Mouse (Mus musculus) lung, postnatal 0 days (tissue): ENCODE results near the gene Dcxr. TPM values are rescaled to one million over a fixed set of nuclear protein-coding genes. Genes with fewer than 3 reads are reported as not detected.

Experiments used
- ATAC-seq: fragments of 200-750 bp; cut with Nextera tagmentation; 2 replicates; pipeline ENCODE4 v1.8.0; 2017; ENCODE audit warnings: moderate library complexity
- DNase-seq: peaks from one replicate; pipeline ENCODE4 v3.0.0-alpha.2; 2016; ENCODE audit warnings: low spot score
- H3K27ac ChIP-seq: fragments of 300-500 bp; sonication (generic); 2 replicates; pipeline ENCODE4 v1.5.1; 2014; ENCODE audit warnings: antibody characterized with exemption, mild to moderate bottlenecking, low read length, mixed read lengths
- H3K27me3 ChIP-seq: fragments of 300-500 bp; sonication (generic); replicated peaks from 2 replicates; pipeline ENCODE4 v1.6.1; 2014; ENCODE audit warnings: low read length, mixed read lengths; ENCODE audit not compliant: insufficient read depth
- H3K36me3 ChIP-seq: fragments of 300-500 bp; sonication (generic); 2 replicates; pipeline ENCODE4 v1.6.1; 2014; ENCODE audit warnings: low read length, mixed read lengths; ENCODE audit not compliant: insufficient read depth
- H3K4me1 ChIP-seq: fragments of 300-500 bp; sonication (generic); 2 replicates; pipeline ENCODE4 v1.6.1; 2014; ENCODE audit warnings: antibody characterized with exemption, low read depth, low read length, mixed read lengths; ENCODE audit not compliant: insufficient read depth
- H3K4me2 ChIP-seq: fragments of 300-500 bp; sonication (generic); replicated peaks from 2 replicates; pipeline ENCODE4 v1.6.1; 2014; ENCODE audit warnings: low read depth, mild to moderate bottlenecking, low read length, moderate library complexity, mixed read lengths
- H3K4me3 ChIP-seq: fragments of 300-500 bp; sonication (generic); 2 replicates; pipeline ENCODE4 v1.5.1; 2014; ENCODE audit warnings: low read depth, low read length
- H3K9ac ChIP-seq: fragments of 300-500 bp; sonication (generic); replicated peaks from 2 replicates; pipeline ENCODE4 v1.6.1; 2014; ENCODE audit warnings: low read depth, mild to moderate bottlenecking
- H3K9me3 ChIP-seq: fragments of 300-500 bp; sonication (generic); 2 replicates; pipeline ENCODE4 v1.6.1; 2016; ENCODE audit warnings: low read length, mixed read lengths
- CTCF ChIP-seq: IDR thresholded peaks from 2 replicates; pipeline ENCODE4 v1.5.1; 2016; ENCODE audit warnings: antibody characterized with exemption, mild to moderate bottlenecking
- EP300 ChIP-seq: IDR thresholded peaks from 2 replicates; pipeline ENCODE4 v1.6.1; 2016; ENCODE audit warnings: antibody characterized with exemption, mild to moderate bottlenecking, control low read depth
- WGBS: fragments of 180-500 bp; shearing (Covaris S2); extraction: QIAGEN DNeasy Blood & Tissue Kit; methylation state at CpG from one replicate; pipeline ENCODE4 v1.1.7; 2014; 5-methylcytosine and 5-hydroxymethylcytosine counted together
- polyA plus RNA-seq: library from polyadenylated mRNA; unstranded; fragments of >200 nt; fragmentation: Nextera tagmentation; extraction: Ambion mirVana; gene quantifications from 2 replicates; pipeline ENCODE4 v1.2.1, GENCODE M21; 2015

Gene Dcxr
- polyA plus RNA-seq, 1 experiment from 2014 or later: 430 TPM

DNA sequence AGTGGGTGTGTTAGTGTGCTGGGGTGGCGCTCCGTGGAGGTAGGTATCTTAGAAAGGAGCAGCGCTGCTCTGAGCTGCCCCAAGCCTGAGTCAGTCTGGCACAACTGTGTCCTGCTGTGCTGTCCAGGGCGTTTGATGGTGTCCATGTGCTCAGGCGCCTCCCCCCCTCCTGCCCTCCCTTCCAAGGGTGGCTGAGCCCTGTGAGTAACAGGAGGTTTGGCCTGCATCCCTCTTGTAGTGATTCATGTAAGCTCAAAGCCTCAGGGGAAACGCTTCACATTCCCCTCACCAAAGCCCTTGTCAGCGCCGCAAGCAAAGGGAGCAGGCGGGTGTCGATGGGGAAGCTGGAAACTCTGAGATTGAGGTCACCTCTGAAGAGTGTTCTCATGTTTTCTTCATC lies 29.3 kb downstream of the Dcxr start:
- Histone ChIP-seq H3K9ac (no peak overlapping the region), H3K27ac (0 out of 2 replicates have a peak overlapping the region, but pooled peaks have one; percentile 40), H3K4me3 (no peak overlapping the region), H3K27me3 (no peaks in the 10 kb centered on the region), H3K9me3 (no peaks in the 10 kb centered on the region), H3K4me2 (no peak overlapping the region), H3K36me3 (peaks cover 4% of the 10 kb centered on the region; the same call in 1 of the 2 replicates), H3K4me1 (no peaks in the 10 kb centered on the region)
- peak; percentile 82 for ATAC-seq
- TF ChIP-seq EP300: no peak
- TF ChIP-seq CTCF: no peak
- DNase-seq: peak; percentile 75
- 59% methylated on average over 10 of the region's 10 CpGs for WGBS

DNA sequence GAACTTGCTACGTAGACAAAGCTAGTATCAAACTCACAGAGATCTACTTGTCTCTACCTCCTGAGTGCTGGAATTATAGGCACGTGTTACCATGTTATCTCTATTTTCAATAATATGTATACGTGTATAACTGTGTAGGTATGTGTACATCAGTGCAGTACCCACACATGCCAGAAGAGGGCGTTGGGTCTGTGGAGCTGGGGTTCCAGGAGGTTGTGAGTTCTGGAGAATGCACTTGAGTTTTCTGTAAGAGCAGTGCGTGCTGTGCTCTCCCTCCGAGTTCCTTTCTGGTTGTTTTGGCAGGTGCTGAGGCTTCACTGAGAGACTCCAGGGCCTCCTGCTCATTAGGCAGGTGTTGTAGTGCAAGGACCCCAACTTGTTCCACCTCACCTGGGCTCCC lies 30.5 kb downstream of the Dcxr start:
- ATAC-seq: no peak
- no peak for DNase-seq

DNA sequence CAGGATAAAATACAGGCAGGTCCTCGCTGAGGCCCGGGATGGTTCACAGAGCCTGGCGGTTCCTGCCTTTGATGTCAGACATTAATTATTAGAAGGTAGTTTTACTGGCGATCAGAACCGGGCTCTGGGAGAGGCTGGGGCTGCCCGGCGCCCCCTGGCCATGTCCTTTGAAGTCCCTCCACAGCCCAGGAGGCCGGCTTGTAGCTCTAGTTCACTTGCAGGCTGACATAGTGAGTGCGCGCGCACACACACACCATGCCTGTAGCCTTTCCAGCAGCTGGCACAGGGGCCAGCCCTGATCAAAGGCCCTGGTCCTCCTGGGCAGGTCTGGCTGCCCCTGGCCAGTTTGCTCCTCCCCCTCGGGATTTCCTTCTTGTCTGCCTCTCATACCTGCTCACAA lies 31.4 kb downstream of the Dcxr start:
- H3K27me3 ChIP-seq: no peaks in the 10 kb centered on the region
- H3K9ac ChIP-seq: no peak overlapping the region
- H3K27ac ChIP-seq: no peak overlapping the region
- H3K4me1 ChIP-seq: 0 out of 2 replicates have a peak, but pooled peaks cover 5% of the 10 kb centered on the region
- DNase-seq (no peak), ATAC-seq (no peak)
- 47% methylated on average over 12 of the region's 12 CpGs for WGBS
- no peak overlapping the region for H3K4me2 ChIP-seq
- no peak for TF ChIP-seq CTCF
- no peak for TF ChIP-seq EP300
- peaks cover 4% of the 10 kb centered on the region; the same call in 1 of the 2 replicates for H3K36me3 ChIP-seq
- H3K9me3 ChIP-seq: no peaks in the 10 kb centered on the region
- no peak overlapping the region for H3K4me3 ChIP-seq

More for the DNA sequence above, 30.5 kb downstream of the Dcxr start:
- no peak overlapping the region for H3K4me2 ChIP-seq
- WGBS: 87% methylated on average over 6 of the region's 6 CpGs
- H3K9ac ChIP-seq: no peak overlapping the region
- H3K27ac ChIP-seq: no peak overlapping the region
- H3K4me1 ChIP-seq: 0 out of 2 replicates have a peak, but pooled peaks cover 5% of the 10 kb centered on the region
- H3K27me3 ChIP-seq: no peaks in the 10 kb centered on the region
- H3K4me3 ChIP-seq: no peak overlapping the region
- no peaks in the 10 kb centered on the region for H3K9me3 ChIP-seq
- TF ChIP-seq EP300 (no peak), CTCF (peak; percentile 55)
- H3K36me3 ChIP-seq: peaks cover under 1% of the 10 kb centered on the region; the same call in 1 of the 2 replicates

DNA sequence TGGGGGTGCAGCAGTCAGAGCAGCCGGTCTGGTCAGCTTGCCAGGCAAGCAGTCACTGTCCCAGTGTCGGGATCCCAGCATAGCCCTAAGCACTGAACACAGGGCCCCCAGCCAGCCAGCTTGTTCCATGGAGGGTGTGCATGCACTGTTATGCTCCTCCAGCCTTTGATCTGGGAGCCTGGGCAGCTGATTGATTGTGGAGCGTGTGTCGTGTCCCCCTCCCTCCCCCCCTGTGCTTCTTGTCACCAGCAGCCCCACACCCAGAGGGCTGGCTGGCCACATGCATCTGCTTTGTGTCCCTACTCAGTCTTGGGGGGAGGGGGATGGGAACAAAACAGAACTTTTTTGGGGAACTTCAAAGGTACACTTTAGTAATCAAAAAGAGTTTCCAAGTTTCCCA lies 31.9 kb downstream of the Dcxr start:
- no peak overlapping the region for H3K9ac ChIP-seq
- peaks cover 4% of the 10 kb centered on the region; the same call in 1 of the 2 replicates for H3K36me3 ChIP-seq
- no peaks in the 10 kb centered on the region for H3K27me3 ChIP-seq
- no peak overlapping the region for H3K4me2 ChIP-seq
- ATAC-seq: peak; percentile 70
- no peak overlapping the region for H3K4me3 ChIP-seq
- DNase-seq: peak; percentile 49
- H3K27ac ChIP-seq: no peak overlapping the region
- WGBS: 35% methylated on average over 4 of the region's 4 CpGs
- TF ChIP-seq EP300: no peak
- TF ChIP-seq CTCF: no peak
- no peaks in the 10 kb centered on the region for H3K9me3 ChIP-seq
- H3K4me1 ChIP-seq: 0 out of 2 replicates have a peak, but pooled peaks cover 5% of the 10 kb centered on the region

DNA sequence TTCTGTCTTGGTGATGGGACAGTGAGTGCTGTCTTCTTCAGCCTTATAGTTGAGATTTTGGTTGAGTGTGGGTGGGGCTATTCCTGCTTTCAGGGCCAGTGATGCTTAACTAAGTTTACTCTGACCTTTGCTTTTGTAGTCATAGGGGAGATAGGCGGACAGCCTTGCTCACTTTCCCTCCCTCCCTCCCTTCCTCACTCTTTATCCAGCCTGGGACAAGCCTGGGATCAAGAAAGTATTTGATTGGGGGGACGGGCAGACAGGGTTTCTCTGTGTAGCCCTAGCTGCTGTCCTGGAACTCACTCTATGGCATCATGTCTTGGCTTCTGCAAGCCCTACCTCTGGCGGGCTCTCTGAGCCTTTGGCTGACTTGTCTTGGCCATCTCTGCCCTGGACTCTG lies 33.6 kb downstream of the Dcxr start:
- DNase-seq (no peak), ATAC-seq (no peak)
- Histone ChIP-seq H3K9ac (no peak overlapping the region), H3K36me3 (peaks cover 12% of the 10 kb centered on the region; the same call in 1 of the 2 replicates), H3K27ac (no peak overlapping the region), H3K4me1 (0 out of 2 replicates have a peak, but pooled peaks cover 5% of the 10 kb centered on the region), H3K4me2 (no peak overlapping the region), H3K9me3 (no peaks in the 10 kb centered on the region), H3K4me3 (no peak overlapping the region), H3K27me3 (no peaks in the 10 kb centered on the region)
- no peak for TF ChIP-seq EP300
- no peak for TF ChIP-seq CTCF
- WGBS: 84% methylated on average over 3 of the region's 3 CpGs

DNA sequence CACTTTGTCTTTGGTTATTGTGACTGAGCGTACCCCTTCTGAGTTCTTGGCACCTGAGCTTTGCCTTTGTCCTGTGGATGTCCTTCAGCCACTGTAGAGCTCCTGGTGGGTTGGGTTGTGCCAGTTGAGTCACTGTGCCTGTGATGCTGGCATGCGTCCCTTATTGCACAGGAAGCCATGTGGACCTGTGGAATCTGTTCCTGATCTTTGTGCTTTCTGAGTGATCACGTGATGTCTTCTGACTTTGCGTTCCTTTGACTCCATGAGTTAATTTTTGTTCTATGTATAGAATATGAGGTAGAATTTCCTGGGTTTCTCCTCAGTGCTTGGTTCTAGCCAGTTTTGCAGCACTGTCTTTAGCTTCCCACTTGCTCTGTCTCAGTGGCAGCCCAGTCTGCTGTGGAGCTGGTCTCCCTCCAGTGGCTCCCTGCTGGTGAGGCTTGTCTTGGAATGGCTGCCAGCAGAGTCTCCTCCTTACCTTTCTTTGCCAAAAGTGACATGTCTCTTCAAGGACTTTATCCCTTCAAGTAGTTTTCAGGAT lies 34.5 kb downstream of the Dcxr start:
- Histone ChIP-seq H3K36me3 (peaks cover 16% of the 10 kb centered on the region; the same call in 1 of the 2 replicates), H3K4me3 (no peak overlapping the region), H3K4me1 (0 out of 2 replicates have a peak, but pooled peaks cover 5% of the 10 kb centered on the region), H3K27ac (0 out of 2 replicates have a peak overlapping the region, but pooled peaks have one; percentile 4), H3K4me2 (no peak overlapping the region), H3K9me3 (no peaks in the 10 kb centered on the region), H3K9ac (no peak overlapping the region), H3K27me3 (no peaks in the 10 kb centered on the region)
- WGBS: 69% methylated on average over 4 of the region's 4 CpGs
- peak; percentile 21; the same call in 1 of the 2 replicates for ATAC-seq
- TF ChIP-seq EP300 (no peak), CTCF (peak; percentile 32)
- peak; percentile 39 for DNase-seq
